Mouse (Mus musculus): ENCODE results near the gene Hnrnpll. TPM values are rescaled to one million over a fixed set of nuclear protein-coding genes. Genes with fewer than 3 reads are reported as not detected.
A peak's percentile ranks its signal among the peaks of the same experiment; 100 is the strongest.
"Not testable (repeated sequence)": the region's sequence is repeated elsewhere in the genome, so short reads cannot be mapped to it uniquely, and the experiment has no call there.

Gene Hnrnpll
- polyA plus RNA-seq, 2 experiments, result 58.0 to 71.4 TPM

DNA sequence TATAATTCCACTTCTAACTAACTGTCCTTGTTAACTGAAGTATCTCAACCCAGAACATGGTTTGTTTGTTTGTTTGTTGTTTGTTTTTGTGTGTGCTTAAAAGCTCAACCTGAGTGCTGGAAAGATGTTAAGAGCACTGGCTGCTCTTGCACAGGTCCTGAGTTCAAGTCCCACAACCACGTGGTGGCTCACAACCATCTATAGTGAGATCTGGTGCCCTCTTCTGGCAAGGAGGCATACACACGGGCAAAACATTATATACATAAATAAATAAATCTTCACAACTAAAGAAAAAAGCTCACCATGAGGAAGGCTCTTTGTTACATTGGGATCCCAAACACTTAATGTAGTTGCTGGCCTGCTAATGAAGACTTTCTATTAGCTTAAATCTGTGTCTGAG lies 41.6 kb downstream of the Hnrnpll start:
- Histone ChIP-seq H3K27me3 (ENCODE audit: control insufficient read depth, insufficient read depth, low read length) (no peaks in the 10 kb centered on the region), H3K4me3 (replicated peaks; ENCODE audit: low read length) (no peak overlapping the region), H3K9ac (ENCODE audit: low read depth, low read length, severe bottlenecking) (no peak overlapping the region), H3K9me3 (ENCODE audit: control insufficient read depth, low read length) (no peaks in the 10 kb centered on the region), H3K36me3 (ENCODE audit: control insufficient read depth, insufficient read depth, low read length) (no peaks in the 10 kb centered on the region), H3K27ac (replicated peaks; ENCODE audit: low read depth, low read length) (no peak overlapping the region), H3K4me1 (ENCODE audit: control insufficient read depth, insufficient read depth, low read length) (0 out of 2 replicates have a peak, but pooled peaks cover 3% of the 10 kb centered on the region), H3K4me2 (replicated peaks; ENCODE audit: low read depth, low read length, severe bottlenecking) (no peak overlapping the region)
- ATAC-seq (ENCODE audit: low FRiP score, low read depth), result no peak
- DNase-seq (ENCODE audit: low spot score), result no peak
- no peak for TF ChIP-seq POLR2A (IDR thresholded peaks at IDR 0.05; ENCODE audit: borderline replicate concordance, extremely low read depth, insufficient read depth, insufficient read length)
- 75% methylated on average over 2 of the region's 2 CpGs for WGBS

DNA sequence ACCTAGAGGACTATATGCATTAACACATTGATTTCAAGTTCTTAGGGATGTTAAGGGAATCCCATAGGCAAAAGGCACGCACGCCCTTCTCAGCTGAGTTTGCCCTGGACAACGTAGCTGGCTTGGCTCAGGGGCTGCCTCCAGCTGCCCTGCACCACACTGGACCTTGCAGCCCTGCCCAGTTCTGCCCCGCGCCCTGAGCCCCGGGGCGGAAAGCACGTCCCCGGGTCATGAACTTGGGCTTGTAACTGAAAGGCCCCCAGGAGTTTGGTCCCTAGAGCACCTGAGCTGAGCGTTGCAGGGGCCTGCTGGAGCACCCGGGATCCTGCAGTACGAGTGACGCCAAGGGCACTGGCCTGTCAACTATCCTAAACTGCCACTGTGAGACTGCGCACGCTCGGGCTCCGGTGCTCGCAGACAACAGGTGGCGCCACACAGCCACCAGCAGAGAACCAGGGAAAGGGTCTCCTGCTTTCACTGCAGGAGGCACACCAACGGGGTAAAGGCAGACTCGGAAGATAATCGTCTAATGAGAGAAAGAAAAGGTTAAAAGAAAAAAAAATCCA lies 43.1 kb downstream of the Hnrnpll start:
- no peak for TF ChIP-seq POLR2A (IDR thresholded peaks at IDR 0.05; ENCODE audit: borderline replicate concordance, extremely low read depth, insufficient read depth, insufficient read length)
- H3K9ac ChIP-seq (ENCODE audit: low read depth, low read length, severe bottlenecking), result peak overlapping the region; percentile 21; the same call in 1 of the 2 replicates
- H3K36me3 ChIP-seq (ENCODE audit: control insufficient read depth, insufficient read depth, low read length), result no peaks in the 10 kb centered on the region
- peak overlapping the region; percentile 13; the same call in 1 of the 2 replicates for H3K4me3 ChIP-seq (replicated peaks; ENCODE audit: low read length)
- no peaks in the 10 kb centered on the region for H3K27me3 ChIP-seq (ENCODE audit: control insufficient read depth, insufficient read depth, low read length)
- no peak overlapping the region for H3K27ac ChIP-seq (replicated peaks; ENCODE audit: low read depth, low read length)
- ATAC-seq (ENCODE audit: low FRiP score, low read depth) (no peak), DNase-seq (ENCODE audit: low spot score) (no peak)
- 0 out of 2 replicates have a peak, but pooled peaks cover 3% of the 10 kb centered on the region for H3K4me1 ChIP-seq (ENCODE audit: control insufficient read depth, insufficient read depth, low read length)
- H3K4me2 ChIP-seq (replicated peaks; ENCODE audit: low read depth, low read length, severe bottlenecking), result peak overlapping the region; percentile 41
- 10% methylated on average over 22 of the region's 22 CpGs for WGBS
- no peaks in the 10 kb centered on the region for H3K9me3 ChIP-seq (ENCODE audit: control insufficient read depth, low read length)

DNA sequence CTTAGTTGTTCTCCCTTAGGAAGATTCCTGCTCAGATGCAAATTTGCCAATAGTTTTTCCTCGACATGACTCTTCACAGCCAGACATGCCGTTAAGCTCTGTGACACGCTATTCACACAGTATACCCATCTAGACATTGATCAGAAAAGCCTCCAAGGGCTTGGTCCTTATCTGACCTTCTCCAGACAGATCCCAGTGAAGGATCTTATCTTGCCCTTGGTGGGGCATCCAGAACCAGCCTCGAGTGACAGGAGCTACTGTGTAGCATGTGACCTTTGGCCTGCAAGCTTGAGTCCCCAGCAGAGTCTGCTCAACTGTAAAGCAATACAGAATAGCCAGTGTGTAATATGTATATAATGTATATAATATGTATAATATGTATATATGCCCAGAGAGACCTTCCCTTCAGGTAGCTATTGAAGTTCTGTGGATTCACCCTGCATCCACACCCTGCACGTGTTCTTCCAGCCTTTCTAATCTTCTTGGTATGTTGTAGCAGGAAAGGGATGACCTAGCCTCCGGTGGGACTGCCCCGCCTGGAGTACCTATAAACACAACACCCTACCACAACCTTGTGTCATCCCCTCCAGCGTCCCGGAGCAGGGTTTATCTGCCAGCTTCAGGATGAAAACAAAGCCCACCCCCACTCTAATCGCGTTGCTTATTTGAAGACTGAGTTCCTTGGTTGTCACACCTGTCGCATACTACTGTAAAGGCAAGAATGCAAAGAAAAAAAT lies 43.7 kb downstream of the Hnrnpll start:
- Histone ChIP-seq H3K4me3 (replicated peaks; ENCODE audit: low read length) (no peak overlapping the region), H3K9ac (ENCODE audit: low read depth, low read length, severe bottlenecking) (no peak overlapping the region), H3K9me3 (ENCODE audit: control insufficient read depth, low read length) (no peaks in the 10 kb centered on the region), H3K4me2 (replicated peaks; ENCODE audit: low read depth, low read length, severe bottlenecking) (no peak overlapping the region), H3K27ac (replicated peaks; ENCODE audit: low read depth, low read length) (no peak overlapping the region), H3K4me1 (ENCODE audit: control insufficient read depth, insufficient read depth, low read length) (0 out of 2 replicates have a peak, but pooled peaks cover 3% of the 10 kb centered on the region), H3K36me3 (ENCODE audit: control insufficient read depth, insufficient read depth, low read length) (no peaks in the 10 kb centered on the region), H3K27me3 (ENCODE audit: control insufficient read depth, insufficient read depth, low read length) (no peaks in the 10 kb centered on the region)
- TF ChIP-seq POLR2A (IDR thresholded peaks at IDR 0.05; ENCODE audit: borderline replicate concordance, extremely low read depth, insufficient read depth, insufficient read length), result no peak
- 63% methylated on average over 12 of the region's 12 CpGs for WGBS
- no peak for DNase-seq (ENCODE audit: low spot score)
- no peak for ATAC-seq (ENCODE audit: low FRiP score, low read depth)

DNA sequence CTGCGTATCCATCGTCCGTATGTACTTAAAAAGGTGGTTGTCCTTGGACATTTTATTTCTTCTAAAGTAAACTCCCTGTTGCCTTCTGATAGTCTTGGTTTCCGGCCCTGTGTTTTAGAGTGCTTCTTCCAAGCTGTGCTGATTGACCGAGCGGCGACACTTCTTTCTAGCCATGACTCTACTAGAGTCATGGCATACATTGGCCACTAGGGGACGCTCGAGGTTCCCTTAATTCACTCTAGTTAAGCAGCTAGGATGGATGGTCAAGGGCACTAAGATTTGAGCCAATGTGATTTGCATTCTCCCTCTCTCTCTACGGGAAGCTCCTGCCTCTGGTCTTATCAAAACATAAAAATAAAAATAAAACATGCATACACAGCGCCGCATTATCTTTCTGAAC lies 44.7 kb downstream of the Hnrnpll start:
- no peak for DNase-seq (ENCODE audit: low spot score)
- no peak for TF ChIP-seq POLR2A (IDR thresholded peaks at IDR 0.05; ENCODE audit: borderline replicate concordance, extremely low read depth, insufficient read depth, insufficient read length)

DNA sequence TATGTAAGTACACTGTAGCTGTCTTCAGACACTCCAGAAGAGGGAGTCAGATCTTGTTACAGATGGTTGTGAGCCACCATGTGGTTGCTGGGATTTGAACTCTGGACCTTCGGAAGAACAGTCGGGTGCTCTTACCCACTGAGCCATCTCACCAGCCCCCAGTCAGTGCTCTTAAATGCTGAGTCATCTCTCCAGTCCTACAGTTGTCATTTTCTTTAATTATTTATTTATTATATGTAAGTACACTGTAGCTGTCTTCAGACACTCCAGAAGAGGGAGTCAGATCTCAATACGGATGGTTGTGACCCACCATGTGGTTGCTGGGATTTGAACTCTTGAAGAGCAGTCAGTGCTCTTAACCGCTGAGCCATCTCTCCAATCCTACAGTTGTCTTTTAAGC lies 45.7 kb downstream of the Hnrnpll start:
- not testable (repeated sequence) for H3K4me2 ChIP-seq (replicated peaks; ENCODE audit: low read depth, low read length, severe bottlenecking); DNase-seq (ENCODE audit: low spot score); H3K36me3 ChIP-seq (ENCODE audit: control insufficient read depth, insufficient read depth, low read length); ATAC-seq (ENCODE audit: low FRiP score, low read depth); H3K9me3 ChIP-seq (ENCODE audit: control insufficient read depth, low read length); H3K27ac ChIP-seq (replicated peaks; ENCODE audit: low read depth, low read length); H3K27me3 ChIP-seq (ENCODE audit: control insufficient read depth, insufficient read depth, low read length); H3K4me1 ChIP-seq (ENCODE audit: control insufficient read depth, insufficient read depth, low read length); H3K4me3 ChIP-seq (replicated peaks; ENCODE audit: low read length); H3K9ac ChIP-seq (ENCODE audit: low read depth, low read length, severe bottlenecking)
- 90% methylated on average over 4 of the region's 4 CpGs for WGBS

More for the DNA sequence above, 44.7 kb downstream of the Hnrnpll start:
- Histone ChIP-seq H3K4me1 (ENCODE audit: control insufficient read depth, insufficient read depth, low read length) (0 out of 2 replicates have a peak, but pooled peaks cover 3% of the 10 kb centered on the region), H3K4me3 (replicated peaks; ENCODE audit: low read length) (no peak overlapping the region), H3K9me3 (ENCODE audit: control insufficient read depth, low read length) (no peaks in the 10 kb centered on the region), H3K4me2 (replicated peaks; ENCODE audit: low read depth, low read length, severe bottlenecking) (no peak overlapping the region), H3K27me3 (ENCODE audit: control insufficient read depth, insufficient read depth, low read length) (no peaks in the 10 kb centered on the region), H3K9ac (ENCODE audit: low read depth, low read length, severe bottlenecking) (no peak overlapping the region), H3K27ac (replicated peaks; ENCODE audit: low read depth, low read length) (no peak overlapping the region), H3K36me3 (ENCODE audit: control insufficient read depth, insufficient read depth, low read length) (no peaks in the 10 kb centered on the region)
- no peak for ATAC-seq (ENCODE audit: low FRiP score, low read depth)
- 55% methylated on average over 12 of the region's 12 CpGs for WGBS
